Mouse (Mus musculus) megakaryocyte, embryonic 14.5 days (primary cell): ENCODE measurements at regions not wholly inside any gene's neighbourhood (a gene's known extent, or its start where the extent isn't known, plus 50 kb on each side); places are given as distances from the start of the nearest gene placed in this dataset.

ENCODE experiments used
- H3K27me3 ChIP-seq: replicated peaks from 2 replicates; pipeline ENCODE3; 2012; ENCODE audit warnings: inconsistent platforms
- H3K36me3 ChIP-seq: replicated peaks from 2 replicates; pipeline ENCODE3; 2012; ENCODE audit warnings: low read length, inconsistent platforms, mixed read lengths
- H3K4me1 ChIP-seq: 2 replicates; pipeline ENCODE4 v1.6.1; 2012; ENCODE audit warnings: inconsistent platforms
- H3K4me3 ChIP-seq: replicated peaks from 2 replicates; pipeline ENCODE3; 2012; ENCODE audit warnings: moderate library complexity, mild to moderate bottlenecking, inconsistent platforms
- H3K9me3 ChIP-seq: 2 replicates; pipeline ENCODE4 v1.6.1; 2012; ENCODE audit warnings: inconsistent platforms
- FLI1 ChIP-seq: IDR thresholded peaks from 2 replicates; pipeline ENCODE4 v1.6.1; 2012; ENCODE audit warnings: low read length, inconsistent platforms, mixed read lengths
- GATA1 ChIP-seq: IDR thresholded peaks from 3 replicates; pipeline ENCODE4 v1.6.1; 2012; ENCODE audit warnings: mixed read lengths, low read length, inconsistent platforms, borderline replicate concordance

DNA sequence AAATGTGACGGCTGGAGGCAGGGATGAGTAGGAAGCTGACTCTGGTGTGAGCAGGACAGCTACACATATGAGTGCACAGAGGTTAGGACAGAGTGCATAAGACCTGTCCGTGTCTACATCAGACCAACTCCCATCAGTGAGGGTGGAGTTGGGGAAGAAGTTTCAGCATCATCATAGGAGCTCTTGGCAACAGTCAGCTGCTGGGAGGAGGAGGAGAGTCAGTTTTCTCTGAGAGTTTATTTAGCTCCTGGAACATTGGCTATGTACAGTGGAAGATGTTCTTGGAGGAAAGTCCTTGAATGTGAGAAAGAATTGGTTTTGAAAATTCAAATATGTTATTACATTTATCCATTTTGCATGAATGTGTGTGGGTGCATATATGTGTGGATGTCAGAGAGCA, 279.2 kb upstream of the Cnr1 start:
- Histone ChIP-seq H3K4me1 (peaks cover 3% of the 10 kb centered on the region; the same call in 1 of the 2 replicates), H3K9me3 (peaks cover 33% of the 10 kb centered on the region), H3K4me3 (no peak overlapping the region), H3K27me3 (peaks cover 6% of the 10 kb centered on the region), H3K36me3 (no peaks in the 10 kb centered on the region)
- TF ChIP-seq GATA1, result no peak
- TF ChIP-seq FLI1, result no peak

DNA sequence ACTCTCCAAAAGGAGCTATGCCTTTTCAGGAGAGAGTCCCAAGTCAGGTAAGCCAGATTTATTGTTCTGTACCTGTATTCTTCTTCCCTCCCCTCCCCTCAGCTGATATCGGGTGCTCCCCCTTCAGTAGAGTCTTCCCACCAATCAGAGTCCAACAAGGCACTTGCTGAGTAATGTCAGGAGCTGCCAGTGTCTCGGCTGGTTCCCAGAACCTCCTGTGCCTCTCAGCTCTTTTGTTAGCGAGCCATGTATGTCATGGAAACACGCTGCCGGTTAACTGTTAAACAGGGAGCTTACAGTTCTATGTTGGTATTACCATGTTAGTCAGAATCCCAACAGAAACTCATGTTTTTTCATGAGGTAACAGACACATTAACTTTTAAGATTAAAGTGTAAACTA, 273.1 kb upstream of the Cnr1 start:
- H3K36me3 ChIP-seq, result no peaks in the 10 kb centered on the region

DNA sequence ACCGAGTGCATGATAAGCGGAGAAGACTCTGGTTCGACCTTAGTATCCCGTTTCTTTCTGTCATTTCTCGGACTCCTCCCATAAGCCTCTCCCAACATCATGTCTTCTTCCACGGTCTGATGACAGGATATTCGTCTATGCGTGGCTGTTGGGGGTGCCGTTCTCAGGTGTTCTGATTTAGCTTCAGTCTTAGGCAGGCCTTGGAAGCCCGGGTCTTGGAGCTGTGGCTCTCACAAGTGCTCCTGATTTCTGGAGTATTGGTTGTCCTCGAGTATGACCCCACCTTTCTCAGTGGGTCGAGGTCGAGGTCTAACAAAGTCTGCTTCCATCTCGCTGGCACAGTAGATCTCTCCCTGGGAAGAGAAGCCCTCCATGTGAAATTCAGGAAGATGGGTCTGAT, 264.6 kb upstream of the Cnr1 start:
- Histone ChIP-seq H3K27me3 (no peaks in the 10 kb centered on the region), H3K4me3 (no peak overlapping the region), H3K4me1 (no peaks in the 10 kb centered on the region; the same call in 1 of the 2 replicates), H3K36me3 (no peaks in the 10 kb centered on the region), H3K9me3 (peaks cover 28% of the 10 kb centered on the region)
- TF ChIP-seq FLI1, result no peak
- TF ChIP-seq GATA1, result no peak

More for the DNA sequence above, 273.1 kb upstream of the Cnr1 start:
- Histone ChIP-seq H3K4me3 (no peak overlapping the region), H3K9me3 (peaks cover 13% of the 10 kb centered on the region), H3K27me3 (no peaks in the 10 kb centered on the region), H3K4me1 (no peaks in the 10 kb centered on the region)
- TF ChIP-seq GATA1 (no peak), FLI1 (no peak)

DNA sequence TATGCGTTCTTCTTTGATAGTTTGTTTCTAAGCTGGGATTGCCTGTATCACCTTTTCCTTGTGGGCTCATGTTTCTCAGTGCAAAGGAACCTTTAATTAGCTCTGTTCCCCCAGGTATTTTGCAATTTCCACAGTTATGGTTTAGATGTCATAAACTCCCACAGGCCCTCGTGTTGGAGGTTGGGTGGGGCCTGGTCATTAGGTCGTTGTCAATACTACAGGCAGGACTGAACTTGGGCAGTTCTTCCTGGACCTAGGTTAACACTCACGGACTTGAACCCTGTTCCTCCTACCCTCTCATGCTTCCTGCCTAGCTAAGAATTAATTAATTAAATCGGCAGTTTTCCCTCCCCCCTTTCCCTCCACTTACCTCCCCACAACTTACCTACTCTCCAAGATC, 263.8 kb upstream of the Cnr1 start:
- TF ChIP-seq GATA1, result no peak
- no peak for TF ChIP-seq FLI1
- Histone ChIP-seq H3K4me1 (no peaks in the 10 kb centered on the region; the same call in 1 of the 2 replicates), H3K9me3 (peaks cover 25% of the 10 kb centered on the region), H3K4me3 (no peak overlapping the region), H3K36me3 (no peaks in the 10 kb centered on the region), H3K27me3 (no peaks in the 10 kb centered on the region)

DNA sequence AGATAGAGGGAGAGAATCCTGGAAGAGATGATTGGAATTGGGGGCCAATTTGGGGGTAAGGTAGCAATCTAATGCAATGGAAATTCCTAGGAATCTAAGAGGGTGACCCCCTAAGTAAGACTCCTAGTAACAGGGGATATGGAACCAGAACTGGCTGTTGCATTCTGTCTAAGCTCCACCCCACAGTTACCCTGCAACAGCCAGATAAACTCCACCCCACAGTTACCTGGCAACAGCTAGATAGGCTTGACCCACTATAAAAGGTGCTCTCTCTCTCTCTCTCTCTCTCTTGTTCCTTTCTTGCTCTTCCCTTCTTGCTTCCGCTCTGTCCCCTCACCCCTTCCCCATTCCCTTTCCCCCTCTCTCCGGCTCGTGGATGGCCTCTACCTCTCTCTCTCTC, 262.5 kb upstream of the Cnr1 start:
- Histone ChIP-seq H3K27me3 (no peaks in the 10 kb centered on the region), H3K9me3 (peaks cover 23% of the 10 kb centered on the region), H3K4me3 (no peak overlapping the region), H3K36me3 (no peaks in the 10 kb centered on the region), H3K4me1 (peaks cover 11% of the 10 kb centered on the region; the same call in 1 of the 2 replicates)
- TF ChIP-seq GATA1 (no peak), FLI1 (no peak)

DNA sequence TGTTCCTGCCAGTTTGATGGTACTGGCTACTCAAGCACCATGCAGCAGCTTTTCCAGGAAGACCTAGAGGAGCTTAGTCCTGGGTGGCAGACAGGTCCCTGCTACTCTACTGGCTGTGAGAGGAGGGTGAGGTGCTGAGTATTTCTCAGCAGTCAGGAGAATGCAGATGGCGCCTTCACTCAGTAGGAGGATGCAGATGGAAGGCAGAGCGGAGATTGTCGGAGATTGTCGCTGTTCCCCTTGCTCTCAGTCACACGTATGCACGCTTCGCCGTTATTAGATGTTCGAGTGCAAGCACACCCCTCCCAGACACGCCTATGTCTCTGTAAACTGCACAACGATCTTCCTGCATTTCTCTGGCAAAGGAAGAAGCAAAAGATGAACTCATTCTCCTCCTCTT, 261.4 kb upstream of the Cnr1 start:
- no peak for TF ChIP-seq FLI1
- TF ChIP-seq GATA1, result no peak
- Histone ChIP-seq H3K9me3 (peaks cover 20% of the 10 kb centered on the region), H3K36me3 (no peaks in the 10 kb centered on the region), H3K27me3 (no peaks in the 10 kb centered on the region), H3K4me1 (peaks cover 13% of the 10 kb centered on the region; the same call in 1 of the 2 replicates), H3K4me3 (peak overlapping the region; percentile 71)

DNA sequence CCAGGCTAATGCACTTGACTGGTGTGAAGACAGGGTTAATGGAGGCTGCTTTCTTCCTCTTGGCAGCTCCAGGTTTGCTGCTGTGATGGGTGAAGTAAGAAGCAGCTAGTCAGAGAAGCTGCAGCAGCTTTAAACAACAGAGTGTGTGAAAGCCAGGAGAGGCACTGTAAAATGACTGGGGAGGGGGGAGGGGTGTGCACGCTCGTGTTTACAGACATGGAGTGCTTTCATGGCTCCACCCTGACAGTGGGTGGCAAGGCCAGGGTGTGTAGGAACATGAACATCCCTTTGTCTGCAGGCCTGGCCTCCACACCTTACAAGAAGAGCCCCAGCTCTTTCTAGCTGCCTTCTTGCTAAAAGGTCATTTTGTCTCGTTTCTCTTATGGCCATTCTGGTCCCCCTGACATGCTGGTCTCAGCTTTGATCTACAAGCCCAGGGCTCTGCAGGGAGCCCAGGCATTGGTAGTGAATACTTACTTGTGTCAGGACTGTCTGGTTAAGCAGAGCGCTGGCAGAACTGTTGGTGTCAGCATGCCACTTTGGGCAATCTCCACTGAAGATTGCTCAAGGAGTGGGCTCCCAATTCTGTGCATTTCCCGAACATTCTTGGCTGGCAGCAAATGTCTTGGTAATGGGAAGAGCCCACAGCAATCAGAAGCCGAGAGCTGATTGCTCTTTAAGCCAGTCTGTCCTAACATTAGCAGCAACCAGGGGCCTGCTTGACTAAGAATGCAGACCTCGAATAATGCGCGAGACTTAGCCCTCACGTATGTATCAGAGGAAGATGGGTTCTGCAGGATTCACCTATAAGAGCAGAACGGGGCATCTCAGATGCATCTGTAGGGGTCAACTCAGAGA, 260.5 kb upstream of the Cnr1 start:
- H3K4me1 ChIP-seq, result peaks cover 13% of the 10 kb centered on the region; the same call in 1 of the 2 replicates
- TF ChIP-seq FLI1 (no peak), GATA1 (no peak)
- no peaks in the 10 kb centered on the region for H3K27me3 ChIP-seq
- no peak overlapping the region for H3K4me3 ChIP-seq
- peaks cover 19% of the 10 kb centered on the region for H3K9me3 ChIP-seq
- H3K36me3 ChIP-seq, result no peaks in the 10 kb centered on the region

DNA sequence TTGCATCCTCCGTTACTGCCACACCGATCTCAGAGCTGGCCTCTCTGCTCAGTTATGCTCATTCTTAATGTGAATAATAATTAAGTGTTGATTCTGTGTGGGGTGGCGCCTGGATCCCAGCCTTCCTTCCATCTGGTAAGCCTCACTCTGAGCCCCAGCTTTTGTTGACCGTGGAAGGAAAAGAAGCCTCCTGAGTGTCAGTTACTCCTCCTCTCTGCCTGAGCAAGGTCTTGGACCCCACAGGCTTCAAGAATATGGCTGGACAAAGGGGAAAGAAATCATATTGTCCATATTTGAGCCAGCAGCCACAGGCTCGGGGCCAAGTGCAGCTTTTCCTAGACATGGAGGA, 259.9 kb upstream of the Cnr1 start:
- peaks cover 13% of the 10 kb centered on the region; the same call in 1 of the 2 replicates for H3K4me1 ChIP-seq
- peaks cover 19% of the 10 kb centered on the region for H3K9me3 ChIP-seq
- TF ChIP-seq GATA1 (no peak), FLI1 (no peak)

DNA sequence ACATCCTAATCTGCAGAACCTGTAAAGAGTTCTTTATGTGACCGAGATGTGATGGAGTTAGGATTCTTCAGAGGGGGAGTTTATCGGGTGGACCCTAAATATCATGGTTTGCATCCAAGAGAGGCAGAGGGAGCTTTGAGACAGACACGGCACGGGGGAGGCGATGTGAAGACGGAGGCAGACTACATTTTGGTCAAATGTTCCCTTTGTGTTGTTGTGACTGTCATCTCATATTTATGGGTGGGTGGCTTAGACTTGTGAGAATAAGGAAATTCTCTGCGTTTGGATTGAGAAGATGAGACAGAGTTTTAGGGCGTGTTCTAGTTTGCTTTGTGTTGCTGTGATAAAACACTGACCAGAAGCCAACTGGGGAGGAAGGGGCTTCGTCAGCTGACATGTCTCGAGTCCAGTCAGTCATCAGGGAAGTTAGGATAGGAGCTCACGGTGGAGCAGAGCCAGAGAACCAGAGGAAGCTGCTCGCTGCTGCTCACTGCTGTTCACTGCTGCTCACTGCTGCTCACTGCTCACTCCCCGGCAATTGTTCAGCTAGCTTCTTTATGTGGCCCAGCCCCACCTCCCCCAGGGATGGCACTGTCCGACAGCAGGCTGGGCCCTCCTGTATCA, 259.0 kb upstream of the Cnr1 start:
- no peak for TF ChIP-seq FLI1
- peaks cover 12% of the 10 kb centered on the region for H3K9me3 ChIP-seq
- peaks cover 13% of the 10 kb centered on the region; the same call in 1 of the 2 replicates for H3K4me1 ChIP-seq
- no peak overlapping the region for H3K4me3 ChIP-seq
- H3K27me3 ChIP-seq, result no peaks in the 10 kb centered on the region
- no peaks in the 10 kb centered on the region for H3K36me3 ChIP-seq

More for the DNA sequence above, 259.9 kb upstream of the Cnr1 start:
- Histone ChIP-seq H3K36me3 (no peaks in the 10 kb centered on the region), H3K27me3 (no peaks in the 10 kb centered on the region), H3K4me3 (no peak overlapping the region)

DNA sequence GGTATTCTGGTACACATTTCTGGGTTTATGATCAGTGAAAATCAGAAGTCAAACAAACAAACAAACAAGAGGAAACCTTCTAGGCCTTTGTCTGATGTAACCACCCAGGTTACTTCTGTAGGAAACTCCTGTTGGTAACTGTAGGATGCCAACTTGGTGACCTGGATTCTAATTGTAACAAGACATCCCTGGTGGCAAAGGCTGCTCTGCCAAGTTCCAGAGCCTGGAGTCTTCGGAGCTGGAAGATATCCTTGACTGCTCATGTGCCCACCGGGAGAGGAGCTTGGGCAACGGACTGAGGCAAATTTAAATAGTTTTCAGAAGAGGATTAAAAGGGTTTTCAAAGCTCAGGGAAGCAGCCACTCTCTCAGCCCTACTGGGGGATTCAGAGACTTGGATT, 256.0 kb upstream of the Cnr1 start:
- H3K4me3 ChIP-seq, result no peak overlapping the region
- H3K4me1 ChIP-seq, result peaks cover 13% of the 10 kb centered on the region; the same call in 1 of the 2 replicates
- H3K9me3 ChIP-seq, result peaks cover 14% of the 10 kb centered on the region
- TF ChIP-seq FLI1, result no peak
- TF ChIP-seq GATA1, result no peak
- no peaks in the 10 kb centered on the region for H3K27me3 ChIP-seq
- no peaks in the 10 kb centered on the region for H3K36me3 ChIP-seq
